27 mouse cellular contexts compared by ENCODE assay signal in the genomic region with DNA sequence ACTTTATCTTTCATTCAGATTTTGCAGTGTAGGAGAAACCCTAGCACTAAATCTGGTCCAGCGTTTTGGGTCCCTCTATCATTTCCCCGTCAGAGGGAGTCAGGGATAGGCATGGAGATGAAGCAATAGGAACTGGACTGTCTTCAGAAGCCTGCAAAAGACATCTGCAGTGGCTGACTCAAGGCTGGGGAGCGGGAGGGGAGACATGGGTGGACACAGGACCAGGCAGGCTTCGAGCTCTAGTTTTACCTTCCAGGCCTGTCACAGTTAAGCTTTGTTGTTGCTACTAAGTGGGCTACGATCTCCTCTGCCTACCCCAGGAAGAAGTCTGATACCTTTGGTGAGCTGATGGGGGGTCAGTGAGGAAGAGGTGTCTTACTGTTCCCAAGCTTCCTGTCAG. TPM values are rescaled to one million over a fixed set of nuclear protein-coding genes. Genes with fewer than 3 reads are reported as not detected.
DNase-seq lines count a peak whose midpoint lies in the region; ATAC-seq and TF ChIP-seq lines count a peak whose summit lies in the region.
"Had no signal": no experiment of that assay in that cellular context is flagged by ENCODE, and none has a peak within 500 bp of the region (broad histone marks: within the 10 kb centered on the region; RNA-seq: fewer than 3 reads in every experiment).

No protein-coding gene starts in this region.

- no peak overlapping the region for H3K27ac ChIP-seq in heart, embryonic 10.5 days
- H3K27ac ChIP-seq in heart, postnatal 0 days (ENCODE audit: low read depth): no peak overlapping the region
- H3K27ac ChIP-seq: embryonic facial prominence, embryonic 10.5 days; embryonic facial prominence, embryonic 12.5 days; forebrain, embryonic 13.5 days had no signal

- H3K36me3 ChIP-seq in heart, embryonic 10.5 days: peaks cover 11% of the 10 kb centered on the region
- H3K36me3 ChIP-seq in heart, postnatal 0 days (replicated peaks; ENCODE audit: control insufficient read depth, insufficient read depth, low read length): peaks cover 3% of the 10 kb centered on the region; the same call in 1 of the 2 replicates

- no peak overlapping the region for H3K4me3 ChIP-seq in heart, embryonic 10.5 days
- no peak overlapping the region for H3K4me3 ChIP-seq in heart, postnatal 0 days (ENCODE audit: low read depth, low read length)
- H3K4me3 ChIP-seq: embryonic facial prominence, embryonic 10.5 days; embryonic facial prominence, embryonic 12.5 days; forebrain, embryonic 13.5 days had no signal

- intact Hi-C loops in heart, postnatal 10 days (cut with DNase I): no loop called here
- intact Hi-C loops in heart, postnatal 36 days (cut with DNase I): no loop called here

- TF ChIP-seq EP300 in heart, postnatal 0 days (IDR thresholded peaks at IDR 0.05; ENCODE audit: low read depth): no peak

- H3K9ac ChIP-seq in heart, postnatal 0 days (replicated peaks; ENCODE audit: low read depth, low read length): no peak overlapping the region
- H3K9ac ChIP-seq: embryonic facial prominence, embryonic 12.5 days; forebrain, embryonic 13.5 days had no signal

- no peaks in the 10 kb centered on the region for H3K27me3 ChIP-seq in heart, embryonic 10.5 days (ENCODE audit: insufficient read depth, poor library complexity, severe bottlenecking)
- no peaks in the 10 kb centered on the region for H3K27me3 ChIP-seq in heart, postnatal 0 days (ENCODE audit: control insufficient read depth, insufficient read depth, low read length)
- H3K27me3 ChIP-seq: CH12.LX, Patski had no signal

- WGBS in heart, embryonic 10.5 days: 82% methylated on average over 5 of the region's 5 CpGs
- WGBS in heart, postnatal 0 days: 73% methylated on average over 5 of the region's 5 CpGs

- H3K4me2 ChIP-seq in heart, postnatal 0 days (ENCODE audit: low read depth, low read length): peak overlapping the region; percentile 82; the same call in 1 of the 2 replicates
- H3K4me2 ChIP-seq: embryonic facial prominence, embryonic 12.5 days; forebrain, embryonic 13.5 days had no signal

- TF ChIP-seq CTCF in heart, postnatal 0 days (IDR thresholded peaks at IDR 0.05; ENCODE audit: low read depth): no peak

- DNase-seq in gastrocnemius, adult 18-20 months (ENCODE audit: low spot score): peak; percentile 32
- no peak for DNase-seq in gastrocnemius, adult 8-10 months (ENCODE audit: low spot score in 2 of 2)
- DNase-seq in heart, adult 11 months: peak; percentile 93
- no peak for DNase-seq in heart, postnatal 10 days
- peak; percentile 73 for DNase-seq in heart, embryonic 10.5 days (ENCODE audit: low spot score)
- DNase-seq in heart, postnatal 36 days: no peak
- no peak for DNase-seq in heart, postnatal 0 days (ENCODE audit: low spot score)
- DNase-seq in heart, postnatal 4 days: no peak
- DNase-seq: adrenal gland, adult 8-10 months; adrenal gland, postnatal 14 days; adrenal gland, postnatal 36 days; B cell, adult 2 months; cerebellum, adult 11-12 months; cerebellum, adult 2 months; cerebellum, adult 9-10 months; cerebellum, postnatal 10 days; cerebellum, postnatal 25 days had no signal

- ATAC-seq in heart, postnatal 0 days (ENCODE audit: insufficient read depth, low read depth): no peak
- ATAC-seq: activated CD4-positive, CD25-positive, alpha-beta regulatory T cell, adult 4 months; CD4-positive, CD25-positive, alpha-beta regulatory T cell, adult 4 months; forebrain, embryonic 13.5 days; Patski had no signal

- peaks cover 36% of the 10 kb centered on the region for H3K4me1 ChIP-seq in heart, embryonic 10.5 days
- H3K4me1 ChIP-seq in heart, postnatal 0 days (ENCODE audit: control insufficient read depth, insufficient read depth): peaks cover 40% of the 10 kb centered on the region

- no peaks in the 10 kb centered on the region for H3K9me3 ChIP-seq in heart, embryonic 10.5 days
- H3K9me3 ChIP-seq in heart, postnatal 0 days (replicated peaks; ENCODE audit: control insufficient read depth, low read length): no peaks in the 10 kb centered on the region
- H3K9me3 ChIP-seq: embryonic facial prominence, embryonic 10.5 days; embryonic facial prominence, embryonic 12.5 days; forebrain, embryonic 13.5 days; G1E had no signal

RNA-seq across cellular contexts. Expression of gene S100a1, which starts 1.9 kb away (rescaled TPM):
- 100 to 1,000 TPM; 205 to 220 TPM for total RNA-seq in gastrocnemius, adult 18-20 months (2021)
- 100 to 1,000 TPM; 157 to 190 (median 173) TPM for total RNA-seq in gastrocnemius, adult 8-10 months (2022)
- 100 to 1,000 TPM; 418 to 437 TPM for total RNA-seq in heart, postnatal 10 days (2021)
- polyA plus RNA-seq in heart, embryonic 10.5 days (2016; fragmentation: Nextera tagmentation; extraction: Ambion mirVana): 64.6 and 111 TPM in 2 replicates
- total RNA-seq in heart, postnatal 36 days (2021): 100 to 1,000 TPM; 897 to 921 TPM
- total RNA-seq in heart, postnatal 0 days (2014; rRNA removed; ENCODE audit: low replicate concordance): 221 and 462 TPM in 2 replicates
- polyA plus RNA-seq in heart, postnatal 0 days (2015; fragmentation: Nextera tagmentation; extraction: Ambion mirVana): 721 and 746 TPM in 2 replicates
- total RNA-seq in heart, postnatal 4 days (2021): 100 to 1,000 TPM; 282 to 313 TPM

RNA-seq across cellular contexts. Expression of gene S100a13, which starts 2.0 kb away (rescaled TPM):
- 10 to 100 TPM; 10.4 to 14.4 TPM for total RNA-seq in gastrocnemius, adult 18-20 months (2021)
- 10 to 100 TPM in 3 of 4 experiments, 1 to 10 TPM in 1; 7.5 to 16.2 (median 11.8) TPM for total RNA-seq in gastrocnemius, adult 8-10 months (2022)
- total RNA-seq in heart, postnatal 10 days (2021): 10 to 100 TPM; 40.6 to 42.3 TPM
- 32.3 and 52.5 TPM in 2 replicates for polyA plus RNA-seq in heart, embryonic 10.5 days (2016; fragmentation: Nextera tagmentation; extraction: Ambion mirVana)
- 10 to 100 TPM; 31.2 to 32.1 TPM for total RNA-seq in heart, postnatal 36 days (2021)
- 45.9 and 86.2 TPM in 2 replicates for total RNA-seq in heart, postnatal 0 days (2014; rRNA removed; ENCODE audit: low replicate concordance)
- polyA plus RNA-seq in heart, postnatal 0 days (2015; fragmentation: Nextera tagmentation; extraction: Ambion mirVana): 144 and 146 TPM in 2 replicates
- total RNA-seq in heart, postnatal 4 days (2021): 10 to 100 TPM; 34.2 to 37.9 TPM

RNA-seq across cellular contexts. Expression of gene Chtop, which starts 3.0 kb away (rescaled TPM):
- total RNA-seq in gastrocnemius, adult 18-20 months (2021): 100 to 1,000 TPM in 1 of 2 experiments, 10 to 100 TPM in 1; 88.7 to 103 TPM
- 100 to 1,000 TPM; 112 to 117 (median 114) TPM for total RNA-seq in gastrocnemius, adult 8-10 months (2022)
- total RNA-seq in heart, postnatal 10 days (2021): 100 to 1,000 TPM; 126 to 128 TPM
- polyA plus RNA-seq in heart, embryonic 10.5 days (2016; fragmentation: Nextera tagmentation; extraction: Ambion mirVana): 120 and 136 TPM in 2 replicates
- total RNA-seq in heart, postnatal 36 days (2021): 100 to 1,000 TPM in 1 of 2 experiments, 10 to 100 TPM in 1; 92.7 to 106 TPM
- 117 and 121 TPM in 2 replicates for total RNA-seq in heart, postnatal 0 days (2014; rRNA removed; ENCODE audit: low replicate concordance)
- polyA plus RNA-seq in heart, postnatal 0 days (2015; fragmentation: Nextera tagmentation; extraction: Ambion mirVana): 79.0 and 85.1 TPM in 2 replicates
- 100 to 1,000 TPM; 140 to 143 TPM for total RNA-seq in heart, postnatal 4 days (2021)

RNA-seq across cellular contexts. Expression of gene S100a14, which starts 14.4 kb away (rescaled TPM):
- under 1 TPM in 1 of 2 experiments, not detected in 1; 0.39 TPM for total RNA-seq in gastrocnemius, adult 18-20 months (2021)
- total RNA-seq in gastrocnemius, adult 8-10 months (2022): not detected
- not detected for total RNA-seq in heart, postnatal 10 days (2021)
- polyA plus RNA-seq in heart, embryonic 10.5 days (2016; fragmentation: Nextera tagmentation; extraction: Ambion mirVana): 0.28 TPM in 1 of 2 replicates, not detected in the other
- total RNA-seq in heart, postnatal 36 days (2021): under 1 TPM; 0.46 to 0.53 TPM
- 7.2 TPM in 1 of 2 replicates, not detected in the other for total RNA-seq in heart, postnatal 0 days (2014; rRNA removed; ENCODE audit: low replicate concordance)
- 0.12 TPM in 1 of 2 replicates, not detected in the other for polyA plus RNA-seq in heart, postnatal 0 days (2015; fragmentation: Nextera tagmentation; extraction: Ambion mirVana)
- under 1 TPM in 1 of 2 experiments, not detected in 1; 0.74 TPM for total RNA-seq in heart, postnatal 4 days (2021)
- total RNA-seq: CH12.LX, G1E had no signal
- polyA plus RNA-seq: CD4-positive, CD25-positive, alpha-beta regulatory T cell, adult 4 months; cerebellum, adult 2 months; cortical plate, adult 2 months; embryonic facial prominence, embryonic 10.5 days; forebrain, embryonic 11.5 days; forebrain, embryonic 13.5 days; G1E had no signal

RNA-seq across cellular contexts. Expression of gene Snapin, which starts 21.4 kb away (rescaled TPM):
- 10 to 100 TPM; 78.8 to 79.5 TPM for total RNA-seq in gastrocnemius, adult 18-20 months (2021)
- 10 to 100 TPM; 77.7 to 93.9 (median 78.5) TPM for total RNA-seq in gastrocnemius, adult 8-10 months (2022)
- 10 to 100 TPM; 55.9 to 62.7 TPM for total RNA-seq in heart, postnatal 10 days (2021)
- polyA plus RNA-seq in heart, embryonic 10.5 days (2016; fragmentation: Nextera tagmentation; extraction: Ambion mirVana): 71.7 and 74.4 TPM in 2 replicates
- 10 to 100 TPM; 61.0 to 71.3 TPM for total RNA-seq in heart, postnatal 36 days (2021)
- 44.3 and 59.2 TPM in 2 replicates for total RNA-seq in heart, postnatal 0 days (2014; rRNA removed; ENCODE audit: low replicate concordance)
- 85.5 and 90.5 TPM in 2 replicates for polyA plus RNA-seq in heart, postnatal 0 days (2015; fragmentation: Nextera tagmentation; extraction: Ambion mirVana)
- 10 to 100 TPM; 50.0 to 58.0 TPM for total RNA-seq in heart, postnatal 4 days (2021)

Comparison
In these comparisons a context has a peak if more than half of its experiments do, and no peak if none do; other contexts are left out.
1. DNase-seq: peak in gastrocnemius, adult 18-20 months (single experiment), heart, adult 11 months (single experiment) and heart, embryonic 10.5 days (single experiment); none in gastrocnemius, adult 8-10 months (0 of 2), heart, postnatal 10 days (0 of 2), heart, postnatal 36 days (0 of 2), heart, postnatal 0 days (single experiment) and heart, postnatal 4 days (single experiment).